Mouse (Mus musculus) cerebellum, postnatal 36 days (tissue): Measurements from ENCODE around the gene Dsp.
A peak's percentile ranks its signal among the peaks of the same experiment; 100 is the strongest.

Source experiments
- DNase-seq, 2 experiments: peaks; one replicate each; pipeline ENCODE4 v3.0.0; 2021 to 2022; ENCODE audit warnings: mixed read lengths in 2 of 2

The Dsp gene

GRCm38 (mm10) chr13:38193406-38193805, 42.3 kb downstream of the Dsp start:
- no peak for DNase-seq

GRCm38 (mm10) chr13:38201413-38201812, 50.3 kb downstream of the Dsp start:
- no peak for DNase-seq

- no peak for DNase-seq
These were observed 53.1 kb downstream of the Dsp start for GRCm38 (mm10) chr13:38204171-38204570.

- DNase-seq, result peak; percentile 82 to 88
These were observed 53.8 kb downstream of the Dsp start, which contains the start of gene Snrnp48 for GRCm38 (mm10) chr13:38204702-38205482. Gene Snrnp48, plus strand, starts transcription at chr13:38204938.

- DNase-seq, result no peak
These were observed 60.0 kb downstream of the Dsp start for GRCm38 (mm10) chr13:38211122-38211521.

- no peak for DNase-seq
These were observed 67.6 kb downstream of the Dsp start for GRCm38 (mm10) chr13:38218686-38219085.

GRCm38 (mm10) chr13:38220331-38220730, 69.2 kb downstream of the Dsp start:
- no peak for DNase-seq

- DNase-seq, result no peak
These were observed 79.2 kb downstream of the Dsp start for GRCm38 (mm10) chr13:38230177-38230821.

- no peak for DNase-seq
These were observed 81.3 kb downstream of the Dsp start for GRCm38 (mm10) chr13:38232411-38232810.

GRCm38 (mm10) chr13:38232856-38233625, 81.9 kb downstream of the Dsp start:
- no peak for DNase-seq

- no peak for DNase-seq
These were observed 83.6 kb downstream of the Dsp start for GRCm38 (mm10) chr13:38234651-38235050.

GRCm38 (mm10) chr13:38235370-38235769, 84.3 kb downstream of the Dsp start:
- no peak for DNase-seq

- DNase-seq, result no peak
These were observed 97.1 kb downstream of the Dsp start for GRCm38 (mm10) chr13:38248151-38248550.
